Mouse (Mus musculus): ENCODE measurements around the gene Fars2. TPM values are rescaled to one million over a fixed set of nuclear protein-coding genes. Genes with fewer than 3 reads are reported as not detected.

Fars2 gene
- polyA plus RNA-seq, 1 experiment from 2014 or later = 26.5 TPM

GRCm38 (mm10) chr13:36735901-36736618 lies 618.8 kb downstream of the Fars2 start:
- peak; percentile 92 for DNase-seq (ENCODE audit: extremely low spot score, low spot score)
- H3K9me3 ChIP-seq = no peaks in the 10 kb centered on the region
- H3K4me3 ChIP-seq = peak overlapping the region; percentile 54
- peaks cover 46% of the 10 kb centered on the region for H3K4me1 ChIP-seq
- peak overlapping the region; percentile 75 for H3K27ac ChIP-seq
- H3K27me3 ChIP-seq (ENCODE audit: poor library complexity, severe bottlenecking) = peaks cover 66% of the 10 kb centered on the region
- no peaks in the 10 kb centered on the region for H3K36me3 ChIP-seq (replicated peaks)
- under 1% methylated on average over 38 of the region's 39 CpGs for WGBS

GRCm38 (mm10) chr13:36736619-36736996 lies 619.4 kb downstream of the Fars2 start:
- H3K4me1 ChIP-seq = peaks cover 40% of the 10 kb centered on the region
- peaks cover 60% of the 10 kb centered on the region for H3K27me3 ChIP-seq (ENCODE audit: poor library complexity, severe bottlenecking)
- WGBS = 6% methylated on average over 9 of the region's 9 CpGs
- H3K9me3 ChIP-seq = no peaks in the 10 kb centered on the region
- no peak for DNase-seq (ENCODE audit: extremely low spot score, low spot score)
- no peaks in the 10 kb centered on the region for H3K36me3 ChIP-seq (replicated peaks)
- peak overlapping the region; percentile 75 for H3K27ac ChIP-seq
- H3K4me3 ChIP-seq = peak overlapping the region; percentile 54

- 87% methylated on average over 2 of the region's 2 CpGs for WGBS
- H3K4me1 ChIP-seq = no peaks in the 10 kb centered on the region
- no peaks in the 10 kb centered on the region for H3K9me3 ChIP-seq
- no peaks in the 10 kb centered on the region for H3K36me3 ChIP-seq (replicated peaks)
- no peak for DNase-seq (ENCODE audit: extremely low spot score, low spot score)
- H3K27me3 ChIP-seq (ENCODE audit: poor library complexity, severe bottlenecking) = no peaks in the 10 kb centered on the region
- H3K4me3 ChIP-seq = no peak overlapping the region
- no peak overlapping the region for H3K27ac ChIP-seq
Observed at GRCm38 (mm10) chr13:36750056-36750455, 632.8 kb downstream of the Fars2 start.

GRCm38 (mm10) chr13:36751861-36752260 lies 634.6 kb downstream of the Fars2 start:
- H3K36me3 ChIP-seq (replicated peaks) = no peaks in the 10 kb centered on the region
- DNase-seq (ENCODE audit: extremely low spot score, low spot score) = no peak
- H3K4me1 ChIP-seq = no peaks in the 10 kb centered on the region
- 73% methylated on average over 3 of the region's 3 CpGs for WGBS
- H3K27me3 ChIP-seq (ENCODE audit: poor library complexity, severe bottlenecking) = no peaks in the 10 kb centered on the region
- H3K9me3 ChIP-seq = no peaks in the 10 kb centered on the region
- no peak overlapping the region for H3K27ac ChIP-seq
- no peak overlapping the region for H3K4me3 ChIP-seq

- no peak for DNase-seq (ENCODE audit: extremely low spot score, low spot score)
- H3K27me3 ChIP-seq (ENCODE audit: poor library complexity, severe bottlenecking) = no peaks in the 10 kb centered on the region
- H3K4me1 ChIP-seq = no peaks in the 10 kb centered on the region
- 66% methylated on average over 2 of the region's 2 CpGs for WGBS
- H3K27ac ChIP-seq = no peak overlapping the region
- no peaks in the 10 kb centered on the region for H3K9me3 ChIP-seq
- no peaks in the 10 kb centered on the region for H3K36me3 ChIP-seq (replicated peaks)
- no peak overlapping the region for H3K4me3 ChIP-seq
Observed at GRCm38 (mm10) chr13:36766801-36767200, 649.6 kb downstream of the Fars2 start.

Other genes starting within 250 kb of the Fars2 start
- gene Rpp40, start 211.1 kb upstream of the Fars2 start, polyA plus RNA-seq (2016; fragmentation: Nextera tagmentation; extraction: Ambion mirVana) = 26.8 and 29.4 TPM in 2 replicates
- 3.6 and 4.7 TPM in 2 replicates for gene Ppp1r3g, start 158.6 kb upstream of the Fars2 start, polyA plus RNA-seq (2016; fragmentation: Nextera tagmentation; extraction: Ambion mirVana)
- gene Lyrm4, start 114 bp downstream of the Fars2 start, polyA plus RNA-seq (2016; fragmentation: Nextera tagmentation; extraction: Ambion mirVana) = 23.4 and 24.4 TPM in 2 replicates